Mouse (Mus musculus): ENCODE measurements around the gene Apaf1.

GRCm38 (mm10) chr10:91049696-91050095 is 32.9 kb downstream of the Apaf1 start:
- no peak for TF ChIP-seq POLR2A (IDR thresholded peaks at IDR 0.05; ENCODE audit: extremely low read depth, insufficient read depth, low read length)
- no peak for TF ChIP-seq CTCF (IDR thresholded peaks at IDR 0.05; ENCODE audit: low read depth, low read length)
